Mouse (Mus musculus) spleen, adult 2 months (tissue): ENCODE measurements around the gene Kpna6. TPM values are rescaled to one million over a fixed set of nuclear protein-coding genes. Genes with fewer than 3 reads are reported as not detected.

Source experiments
- DNase-seq, 2 experiments: peaks; one replicate each; pipeline versions ENCODE4 v3.0.0 to v3.0.0-alpha.2; 2012 to 2021; ENCODE audit warnings: low spot score in 2 of 2, low read depth in 1 of 2
- H3K27ac ChIP-seq: fragments of 200-500 bp; 2 replicates; pipeline ENCODE4 v1.5.1; 2012; ENCODE audit warnings: low read length, inconsistent platforms; ENCODE audit not compliant: insufficient read depth
- H3K27me3 ChIP-seq: fragments of 200-500 bp; 2 replicates; pipeline ENCODE4 v1.6.1; 2012; ENCODE audit warnings: mild to moderate bottlenecking, moderate library complexity, low read length, inconsistent platforms; ENCODE audit not compliant: control insufficient read depth, insufficient read depth
- H3K36me3 ChIP-seq: fragments of 200-500 bp; 2 replicates; pipeline ENCODE4 v1.6.1; 2012; ENCODE audit warnings: mild to moderate bottlenecking, low read length, inconsistent platforms; ENCODE audit not compliant: control insufficient read depth, insufficient read depth
- H3K4me1 ChIP-seq: fragments of 200-500 bp; 2 replicates; pipeline ENCODE4 v1.6.1; 2011; ENCODE audit warnings: inconsistent platforms; ENCODE audit not compliant: control insufficient read depth, insufficient read depth, insufficient read length
- H3K4me3 ChIP-seq: fragments of 200-500 bp; 2 replicates; pipeline ENCODE4 v1.5.1; 2011; ENCODE audit warnings: mild to moderate bottlenecking, inconsistent platforms; ENCODE audit not compliant: insufficient read depth, insufficient read length; ENCODE audit errors: extremely low read depth
- CTCF ChIP-seq: fragments of 200-500 bp; IDR thresholded peaks from 2 replicates; pipeline ENCODE4 v1.5.1; 2011; ENCODE audit warnings: mild to moderate bottlenecking, inconsistent platforms; ENCODE audit not compliant: insufficient read depth, insufficient read length, insufficient replicate concordance; ENCODE audit errors: extremely low read depth
- POLR2A ChIP-seq: fragments of 200-500 bp; IDR thresholded peaks from 2 replicates; pipeline ENCODE4 v1.6.1; 2011; ENCODE audit warnings: low read depth, low read length, inconsistent platforms
- WGBS: fragments of 180-500 bp; shearing (Covaris S2); methylation state at CpG from one replicate; pipeline ENCODE4 v1.1.7; 2018; 5-methylcytosine and 5-hydroxymethylcytosine counted together
- polyA plus RNA-seq: library from polyadenylated mRNA; depleted of rRNA; stranded (reverse); fragments of >200 nt; gene quantifications from 2 replicates; pipeline ENCODE4 v1.2.3, GENCODE M21; 2012; rRNA removed

The Kpna6 gene
- polyA plus RNA-seq, 1 experiment, result 11.9 TPM

- Histone ChIP-seq H3K4me3 (no peak overlapping the region), H3K4me1 (peaks cover 12% of the 10 kb centered on the region; the same call in 1 of the 2 replicates), H3K36me3 (peaks cover 12% of the 10 kb centered on the region), H3K27ac (peak overlapping the region; percentile 53), H3K27me3 (no peaks in the 10 kb centered on the region)
- WGBS, result 86% methylated on average over 4 of the region's 4 CpGs
- no peak for DNase-seq
- TF ChIP-seq POLR2A (no peak), CTCF (no peak)
These were observed 62.1 kb downstream of the Kpna6 start for GRCm38 (mm10) chr4:129610472-129610871.

- no peak for DNase-seq
- no peaks in the 10 kb centered on the region for H3K27me3 ChIP-seq
- H3K4me3 ChIP-seq, result no peak overlapping the region
- H3K27ac ChIP-seq, result peak overlapping the region; percentile 53
- peaks cover 12% of the 10 kb centered on the region; the same call in 1 of the 2 replicates for H3K4me1 ChIP-seq
- WGBS, result 65% methylated on average over 4 of the region's 4 CpGs
- TF ChIP-seq POLR2A, result no peak
- H3K36me3 ChIP-seq, result peaks cover 13% of the 10 kb centered on the region
These were observed 62.5 kb downstream of the Kpna6 start for GRCm38 (mm10) chr4:129610026-129610425.

GRCm38 (mm10) chr4:129609139-129609631, 63.4 kb downstream of the Kpna6 start:
- Histone ChIP-seq H3K4me1 (peaks cover 12% of the 10 kb centered on the region; the same call in 1 of the 2 replicates), H3K4me3 (no peak overlapping the region), H3K27ac (peak overlapping the region; percentile 15; the same call in 1 of the 2 replicates), H3K36me3 (peaks cover 13% of the 10 kb centered on the region), H3K27me3 (no peaks in the 10 kb centered on the region)
- TF ChIP-seq POLR2A (no peak), CTCF (no peak)
- no peak for DNase-seq
- WGBS, result 74% methylated on average over 12 of the region's 12 CpGs

GRCm38 (mm10) chr4:129608426-129609025, 64.0 kb downstream of the Kpna6 start:
- H3K27ac ChIP-seq, result no peak overlapping the region
- WGBS, result 42% methylated on average over 7 of the region's 7 CpGs
- DNase-seq, result peak; percentile 66 to 78
- no peak overlapping the region for H3K4me3 ChIP-seq
- TF ChIP-seq CTCF, result peak; percentile 91
- no peak for TF ChIP-seq POLR2A
- no peaks in the 10 kb centered on the region for H3K27me3 ChIP-seq
- peaks cover 12% of the 10 kb centered on the region; the same call in 1 of the 2 replicates for H3K4me1 ChIP-seq
- peaks cover 16% of the 10 kb centered on the region for H3K36me3 ChIP-seq

GRCm38 (mm10) chr4:129600233-129601158, 72.1 kb downstream of the Kpna6 start, which contains the start of the genes Eif3i and Tmem234:
TSS of gene Eif3i (minus strand) at chr4:129600648.
TSS of gene Tmem234 (plus strand) at chr4:129600668.
- peak; percentile 68 to 80 for DNase-seq
- WGBS, result under 1% methylated on average over 74 of the region's 74 CpGs
- peaks cover 3% of the 10 kb centered on the region; the same call in 1 of the 2 replicates for H3K4me1 ChIP-seq
- H3K36me3 ChIP-seq, result peaks cover 10% of the 10 kb centered on the region
- TF ChIP-seq POLR2A, result peak; percentile 56
- TF ChIP-seq CTCF, result no peak
- H3K27ac ChIP-seq, result peak within 1 kb of the TSS; percentile 60
- no peaks in the 10 kb centered on the region for H3K27me3 ChIP-seq
- peak within 1 kb of the TSS; percentile 94 for H3K4me3 ChIP-seq

Other genes with a start within 250 kb of the Kpna6 start
- gene Zbtb8b, start 231.9 kb downstream of the Kpna6 start, polyA plus RNA-seq, result 0.02 TPM in 1 of 2 replicates, not detected in the other
- 20.3 and 31.5 TPM in 2 replicates for gene Bsdc1, start 211.2 kb downstream of the Kpna6 start, polyA plus RNA-seq
- 0.11 TPM in 1 of 2 replicates, not detected in the other for gene Tssk3, start 181.7 kb downstream of the Kpna6 start, polyA plus RNA-seq
- gene Fam229a, start 181.6 kb downstream of the Kpna6 start, polyA plus RNA-seq, result 0.20 and 0.70 TPM in 2 replicates
- gene Marcksl1, start 159.2 kb downstream of the Kpna6 start, polyA plus RNA-seq, result 44.0 and 55.7 TPM in 2 replicates
- gene Hdac1, start 130.1 kb downstream of the Kpna6 start, polyA plus RNA-seq, result 55.1 and 69.0 TPM in 2 replicates
- gene Lck, start 99.1 kb downstream of the Kpna6 start, polyA plus RNA-seq, result 109 and 117 TPM in 2 replicates
- 10.9 and 17.2 TPM in 2 replicates for gene Fam167b, start 94.2 kb downstream of the Kpna6 start, polyA plus RNA-seq
- gene Eif3i, start 72.1 kb downstream of the Kpna6 start, polyA plus RNA-seq, result 185 and 203 TPM in 2 replicates
- gene Tmem234, start 72.1 kb downstream of the Kpna6 start, polyA plus RNA-seq, result 119 and 129 TPM in 2 replicates
- 1.4 and 2.8 TPM in 2 replicates for gene Dcdc2b, start 58.5 kb downstream of the Kpna6 start, polyA plus RNA-seq
- gene Iqcc, start 53.7 kb downstream of the Kpna6 start, polyA plus RNA-seq, result 28.3 and 31.3 TPM in 2 replicates
- gene Ccdc28b, start 48.8 kb downstream of the Kpna6 start, polyA plus RNA-seq, result 16.3 and 19.7 TPM in 2 replicates
- gene Txlna, start 31.7 kb downstream of the Kpna6 start, polyA plus RNA-seq, result 20.1 and 25.1 TPM in 2 replicates
- 28.4 and 33.9 TPM in 2 replicates for gene Tmem39b, start 24.1 kb upstream of the Kpna6 start, polyA plus RNA-seq
- gene Khdrbs1, start 69.5 kb upstream of the Kpna6 start, polyA plus RNA-seq, result 40.9 and 61.5 TPM in 2 replicates
- 47.6 and 51.1 TPM in 2 replicates for gene Ptp4a2, start 138.5 kb upstream of the Kpna6 start, polyA plus RNA-seq